Mouse (Mus musculus) neural tube, embryonic 12.5 days (tissue): ENCODE data around the gene Gm28038. TPM values are rescaled to one million over a fixed set of nuclear protein-coding genes. Genes with fewer than 3 reads are reported as not detected.
A peak's percentile ranks its signal among the peaks of the same experiment; 100 is the strongest.

Experiments used
- ATAC-seq: fragments of 200-750 bp; cut with Nextera tagmentation; 2 replicates; pipeline ENCODE4 v1.8.0; 2017; ENCODE audit warnings: low read depth, mild to moderate bottlenecking, moderate TSS enrichment, moderate library complexity; ENCODE audit not compliant: low FRiP score
- H3K27ac ChIP-seq: fragments of 300-500 bp; sonication (generic); 2 replicates; pipeline ENCODE4 v1.5.1; 2016
- H3K27me3 ChIP-seq: fragments of 300-500 bp; sonication (generic); replicated peaks from 2 replicates; pipeline ENCODE4 v1.6.1; 2016; ENCODE audit warnings: mild to moderate bottlenecking
- H3K36me3 ChIP-seq: fragments of 300-500 bp; sonication (generic); 2 replicates; pipeline ENCODE4 v1.6.1; 2016; ENCODE audit warnings: mild to moderate bottlenecking
- H3K4me1 ChIP-seq: fragments of 300-500 bp; sonication (generic); 2 replicates; pipeline ENCODE4 v1.6.1; 2016
- H3K4me2 ChIP-seq: fragments of 300-500 bp; sonication (generic); replicated peaks from 2 replicates; pipeline ENCODE4 v1.6.1; 2016; ENCODE audit warnings: mild to moderate bottlenecking
- H3K4me3 ChIP-seq: fragments of 300-500 bp; sonication (generic); 2 replicates; pipeline ENCODE4 v1.5.1; 2016
- H3K9ac ChIP-seq: fragments of 300-500 bp; sonication (generic); 2 replicates; pipeline ENCODE4 v1.6.1; 2016; ENCODE audit warnings: mild to moderate bottlenecking
- H3K9me3 ChIP-seq: fragments of 300-500 bp; sonication (generic); 2 replicates; pipeline ENCODE4 v1.6.1; 2016; ENCODE audit warnings: mild to moderate bottlenecking
- WGBS: fragments of 180-500 bp; shearing (Covaris S2); methylation state at CpG from one replicate; pipeline ENCODE4 v1.1.7; 2016; 5-methylcytosine and 5-hydroxymethylcytosine counted together
- polyA plus RNA-seq: library from polyadenylated mRNA; unstranded; fragments of >200 nt; fragmentation: Nextera tagmentation; extraction: Ambion mirVana; gene quantifications from 2 replicates; pipeline ENCODE4 v1.2.1, GENCODE M21; 2016

Gene Gm28038
- polyA plus RNA-seq, 1 experiment from 2014 or later: not detected

GRCm38 (mm10) chr2:30259131-30260064, 21.4 kb upstream of the Gm28038 start:
- Histone ChIP-seq H3K4me1 (no peaks in the 10 kb centered on the region; the same call in 1 of the 2 replicates), H3K9me3 (no peaks in the 10 kb centered on the region), H3K36me3 (peaks cover 95% of the 10 kb centered on the region), H3K9ac (no peak overlapping the region), H3K27ac (no peak overlapping the region), H3K4me2 (no peak overlapping the region), H3K4me3 (no peak overlapping the region), H3K27me3 (no peaks in the 10 kb centered on the region)
- 90% methylated on average over 15 of the region's 15 CpGs for WGBS
- ATAC-seq: no peak

- Histone ChIP-seq H3K4me3 (no peak overlapping the region), H3K9me3 (no peaks in the 10 kb centered on the region), H3K27me3 (no peaks in the 10 kb centered on the region), H3K4me2 (no peak overlapping the region), H3K4me1 (peaks cover 11% of the 10 kb centered on the region), H3K9ac (no peak overlapping the region), H3K27ac (no peak overlapping the region), H3K36me3 (peaks cover 85% of the 10 kb centered on the region)
- ATAC-seq: no peak
- WGBS: 93% methylated on average over 4 of the region's 4 CpGs
Observed at GRCm38 (mm10) chr2:30261064-30261736, 19.6 kb upstream of the Gm28038 start.

GRCm38 (mm10) chr2:30261921-30262839, 18.7 kb upstream of the Gm28038 start:
- H3K4me2 ChIP-seq: no peak overlapping the region
- WGBS: 93% methylated on average over 18 of the region's 18 CpGs

DNA sequence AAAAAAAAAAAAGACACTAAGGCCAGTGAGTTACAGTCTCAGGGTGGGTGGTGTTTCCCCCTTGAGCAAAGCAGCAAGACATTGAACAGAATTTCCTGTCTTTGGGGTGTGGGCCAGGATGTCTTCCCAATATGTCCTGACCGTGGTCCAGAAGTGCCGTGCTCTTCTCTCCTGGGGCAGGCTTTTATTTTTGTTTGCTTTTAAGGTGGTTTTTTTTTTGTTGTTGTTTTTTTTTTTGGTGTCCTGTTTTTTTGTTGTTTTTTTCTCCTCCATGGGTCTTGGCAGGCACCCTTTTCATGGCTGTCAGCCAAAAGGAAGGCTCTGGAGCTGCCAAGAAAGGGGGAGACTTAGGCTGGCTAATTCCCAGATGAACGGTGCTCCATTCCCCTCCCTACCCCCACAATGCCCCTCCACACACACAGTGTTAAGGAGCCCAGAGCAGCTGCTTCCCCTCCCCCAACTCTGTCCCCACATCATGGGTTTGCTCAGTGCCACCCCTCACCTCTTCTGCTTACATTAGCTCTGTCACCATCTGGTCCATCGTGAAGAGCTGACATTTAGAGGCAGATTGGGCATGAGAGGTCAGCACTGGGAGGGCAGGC, 17.9 kb upstream of the Gm28038 start:
- Histone ChIP-seq H3K4me1 (peaks cover 12% of the 10 kb centered on the region), H3K9ac (no peak overlapping the region), H3K4me3 (no peak overlapping the region), H3K9me3 (no peaks in the 10 kb centered on the region), H3K27me3 (no peaks in the 10 kb centered on the region), H3K36me3 (peaks cover 68% of the 10 kb centered on the region), H3K4me2 (no peak overlapping the region), H3K27ac (no peak overlapping the region)
- 75% methylated on average over 4 of the region's 4 CpGs for WGBS
- ATAC-seq: no peak

More at GRCm38 (mm10) chr2:30261921-30262839, 18.7 kb upstream of the Gm28038 start:
- Histone ChIP-seq H3K4me3 (no peak overlapping the region), H3K27me3 (no peaks in the 10 kb centered on the region), H3K9me3 (no peaks in the 10 kb centered on the region), H3K36me3 (peaks cover 75% of the 10 kb centered on the region), H3K9ac (no peak overlapping the region), H3K4me1 (peaks cover 12% of the 10 kb centered on the region), H3K27ac (no peak overlapping the region)
- no peak for ATAC-seq

GRCm38 (mm10) chr2:30263811-30264210, 17.0 kb upstream of the Gm28038 start:
- no peak for ATAC-seq
- 90% methylated on average over 6 of the region's 6 CpGs for WGBS
- Histone ChIP-seq H3K4me1 (peaks cover 12% of the 10 kb centered on the region), H3K9ac (no peak overlapping the region), H3K27ac (no peak overlapping the region), H3K27me3 (no peaks in the 10 kb centered on the region), H3K4me3 (no peak overlapping the region), H3K9me3 (no peaks in the 10 kb centered on the region), H3K4me2 (no peak overlapping the region), H3K36me3 (peaks cover 59% of the 10 kb centered on the region)

GRCm38 (mm10) chr2:30264671-30265519, 15.9 kb upstream of the Gm28038 start:
- Histone ChIP-seq H3K9me3 (no peaks in the 10 kb centered on the region), H3K9ac (no peak overlapping the region), H3K27me3 (no peaks in the 10 kb centered on the region), H3K36me3 (peaks cover 48% of the 10 kb centered on the region), H3K4me3 (no peak overlapping the region), H3K27ac (no peak overlapping the region), H3K4me1 (peaks cover 12% of the 10 kb centered on the region), H3K4me2 (no peak overlapping the region)
- 87% methylated on average over 7 of the region's 7 CpGs for WGBS
- no peak for ATAC-seq

GRCm38 (mm10) chr2:30265767-30266253, 15.0 kb upstream of the Gm28038 start, which contains the start of gene Phyhd1:
Phyhd1 (plus strand) TSS chr2:30266203.
- Histone ChIP-seq H3K4me3 (no peak within 1 kb of the TSS), H3K4me1 (peaks cover 12% of the 10 kb centered on the region), H3K27ac (0 out of 2 replicates have a peak within 1 kb of the TSS, but pooled peaks have one; percentile 42), H3K9ac (no peak within 1 kb of the TSS), H3K9me3 (no peaks in the 10 kb centered on the region), H3K36me3 (peaks cover 40% of the 10 kb centered on the region), H3K27me3 (no peaks in the 10 kb centered on the region), H3K4me2 (no peak within 1 kb of the TSS)
- ATAC-seq: no peak
- 49% methylated on average over 5 of the region's 5 CpGs for WGBS

DNA sequence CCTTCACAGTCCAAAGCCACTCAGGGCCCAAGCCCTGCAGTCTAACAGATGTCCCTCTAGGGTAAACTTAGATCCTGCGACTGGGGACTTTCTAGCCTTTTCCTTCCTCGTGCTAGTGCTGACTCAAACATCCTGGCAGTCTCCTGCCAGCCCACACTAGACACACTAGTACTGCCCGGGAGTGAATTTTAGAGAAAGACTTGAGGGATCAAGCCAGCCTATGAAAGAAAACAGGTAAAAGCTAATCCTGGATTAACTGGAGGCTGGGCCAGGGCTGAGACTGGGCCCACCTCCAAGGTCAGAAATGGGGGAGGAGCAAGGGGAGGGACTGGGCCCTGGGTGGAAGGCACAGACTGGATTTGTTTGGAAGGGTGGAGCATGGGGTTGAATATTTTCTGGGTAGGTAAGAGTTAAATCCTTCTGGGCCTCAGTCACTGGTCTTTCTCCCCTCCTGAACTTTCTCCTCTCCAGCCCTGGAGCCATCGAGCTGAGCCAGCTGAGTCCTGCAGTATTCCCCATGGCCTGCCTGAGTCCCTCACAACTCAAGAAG, 14.4 kb upstream of the Gm28038 start:
- WGBS: 30% methylated on average over 4 of the region's 4 CpGs
- H3K4me1 ChIP-seq: peaks cover 12% of the 10 kb centered on the region
- H3K4me2 ChIP-seq: no peak overlapping the region
- no peak for ATAC-seq
- H3K27me3 ChIP-seq: no peaks in the 10 kb centered on the region
- no peaks in the 10 kb centered on the region for H3K9me3 ChIP-seq
- H3K9ac ChIP-seq: no peak overlapping the region
- H3K36me3 ChIP-seq: peaks cover 34% of the 10 kb centered on the region
- H3K27ac ChIP-seq: no peak overlapping the region
- no peak overlapping the region for H3K4me3 ChIP-seq

GRCm38 (mm10) chr2:30267466-30267865, 13.4 kb upstream of the Gm28038 start:
- ATAC-seq: no peak
- no peak overlapping the region for H3K27ac ChIP-seq
- peaks cover 12% of the 10 kb centered on the region for H3K4me1 ChIP-seq
- H3K4me2 ChIP-seq: no peak overlapping the region
- 94% methylated on average over 2 of the region's 2 CpGs for WGBS
- H3K9ac ChIP-seq: no peak overlapping the region
- no peaks in the 10 kb centered on the region for H3K27me3 ChIP-seq
- H3K36me3 ChIP-seq: peaks cover 24% of the 10 kb centered on the region
- no peaks in the 10 kb centered on the region for H3K9me3 ChIP-seq
- no peak overlapping the region for H3K4me3 ChIP-seq

DNA sequence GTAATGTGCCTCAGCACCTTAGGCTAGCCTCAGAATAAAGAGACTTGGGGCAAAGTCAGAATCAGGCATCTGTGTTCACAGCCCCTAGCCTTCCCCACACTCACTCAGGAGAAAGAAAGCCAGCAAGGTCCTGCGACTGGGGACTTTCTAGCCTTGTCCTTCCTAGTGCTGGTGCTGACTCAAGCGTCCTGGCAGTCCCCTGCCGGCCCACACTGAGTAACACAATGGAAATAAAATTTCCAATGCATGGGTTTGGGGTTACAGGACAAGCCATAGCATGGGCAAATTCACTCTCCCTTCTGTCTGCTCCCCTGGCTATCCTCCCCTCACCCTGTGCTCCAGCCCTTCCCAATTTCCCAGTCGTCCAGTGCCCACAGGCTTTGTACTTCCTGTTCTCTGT, 12.5 kb upstream of the Gm28038 start:
- Histone ChIP-seq H3K36me3 (peaks cover 19% of the 10 kb centered on the region), H3K4me2 (no peak overlapping the region), H3K27ac (no peak overlapping the region), H3K9me3 (no peaks in the 10 kb centered on the region), H3K4me1 (peaks cover 12% of the 10 kb centered on the region), H3K9ac (no peak overlapping the region), H3K4me3 (no peak overlapping the region), H3K27me3 (no peaks in the 10 kb centered on the region)
- WGBS: 58% methylated on average over 4 of the region's 4 CpGs
- no peak for ATAC-seq
